Mouse (Mus musculus) ES-E14 (cell line): ENCODE results near the gene Zfand3. TPM values are rescaled to one million over a fixed set of nuclear protein-coding genes. Genes with fewer than 3 reads are reported as not detected.

ENCODE experiments used
- DNase-seq: peaks from one replicate; pipeline ENCODE4 v3.0.0-alpha.2; 2013; ENCODE audit warnings: low read depth, low spot score
- H3K27ac ChIP-seq: 2 replicates; pipeline ENCODE4 v1.5.1; 2012; ENCODE audit warnings: low read depth, mild to moderate bottlenecking, low read length, moderate library complexity, mixed read lengths; ENCODE audit not compliant: poor library complexity, insufficient read depth, severe bottlenecking
- H3K36me3 ChIP-seq: 2 replicates; pipeline ENCODE4 v1.6.1; 2012; ENCODE audit warnings: mild to moderate bottlenecking, low read length, moderate library complexity, mixed read lengths; ENCODE audit not compliant: control insufficient read depth, poor library complexity, insufficient read depth, severe bottlenecking
- H3K4me1 ChIP-seq, 2 experiments: fragments of 150-350 bp in 1 of 2; sonication (generic) in 1 of 2; 2 replicates each; pipeline ENCODE4 v1.6.1; 2012; ENCODE audit warnings: low read length in 2 of 2, mild to moderate bottlenecking in 1 of 2, mixed read lengths in 1 of 2; ENCODE audit not compliant: control insufficient read depth in 2 of 2, insufficient read depth in 2 of 2, poor library complexity in 1 of 2
- H3K4me3 ChIP-seq, 2 experiments: fragments of 150-350 bp in 1 of 2; sonication (generic) in 1 of 2; 2 replicates each; pipeline ENCODE4 v1.5.1; 2012; ENCODE audit warnings: low read length in 2 of 2, low read depth in 1 of 2, mild to moderate bottlenecking in 1 of 2, mixed read lengths in 1 of 2; ENCODE audit not compliant: insufficient read depth in 1 of 2, poor library complexity in 1 of 2, severe bottlenecking in 1 of 2
- H3K9ac ChIP-seq: 2 replicates; pipeline ENCODE4 v1.6.1; 2012; ENCODE audit warnings: low read depth, mild to moderate bottlenecking, low read length, mixed read lengths; ENCODE audit not compliant: poor library complexity, insufficient read depth, severe bottlenecking
- H3K9me3 ChIP-seq: fragments of 150-350 bp; sonication (generic); 2 replicates; pipeline ENCODE4 v1.6.1; 2012; ENCODE audit warnings: low read depth, mild to moderate bottlenecking, low read length; ENCODE audit not compliant: control insufficient read depth, insufficient read depth
- CHD2 ChIP-seq: IDR thresholded peaks from 2 replicates; pipeline ENCODE4 v1.6.1; 2014; ENCODE audit warnings: mild to moderate bottlenecking, low read depth, low read length, inconsistent platforms
- HCFC1 ChIP-seq: IDR thresholded peaks from 2 replicates; pipeline ENCODE4 v1.6.1; 2012; ENCODE audit warnings: low read length, inconsistent platforms, borderline replicate concordance; ENCODE audit not compliant: insufficient read depth
- MAFK ChIP-seq: IDR thresholded peaks from 2 replicates; pipeline ENCODE4 v1.6.1; 2014; ENCODE audit warnings: mild to moderate bottlenecking, low read depth, low read length, inconsistent platforms; ENCODE audit not compliant: insufficient read depth
- ZC3H11A ChIP-seq: IDR thresholded peaks from 2 replicates; pipeline ENCODE4 v1.6.1; 2012; ENCODE audit warnings: low read depth, mild to moderate bottlenecking, inconsistent platforms, low read length, borderline replicate concordance
- ZNF384 ChIP-seq: IDR thresholded peaks from 2 replicates; pipeline ENCODE4 v1.6.1; 2012; ENCODE audit warnings: low read depth, low read length, inconsistent platforms
- in situ Hi-C, 2 experiments: fragments of 600-800 bp; cut with MboI; formaldehyde crosslinking; loops; one replicate each; pipeline ENCODE4 v1.15.1; 2025; ENCODE audit warnings: low sequenced_read_pairs in 2 of 2, inconsistent platforms in 1 of 2; ENCODE audit not compliant: unreplicated experiment in 2 of 2
- total RNA-seq: library from RNA; depleted of rRNA; stranded (reverse); fragments of 300-350 nt; gene quantifications from 2 replicates; pipeline ENCODE4 v1.2.3, GENCODE M21; 2012

Gene Zfand3
- total RNA-seq, 1 experiment: 43.3 TPM

DNA sequence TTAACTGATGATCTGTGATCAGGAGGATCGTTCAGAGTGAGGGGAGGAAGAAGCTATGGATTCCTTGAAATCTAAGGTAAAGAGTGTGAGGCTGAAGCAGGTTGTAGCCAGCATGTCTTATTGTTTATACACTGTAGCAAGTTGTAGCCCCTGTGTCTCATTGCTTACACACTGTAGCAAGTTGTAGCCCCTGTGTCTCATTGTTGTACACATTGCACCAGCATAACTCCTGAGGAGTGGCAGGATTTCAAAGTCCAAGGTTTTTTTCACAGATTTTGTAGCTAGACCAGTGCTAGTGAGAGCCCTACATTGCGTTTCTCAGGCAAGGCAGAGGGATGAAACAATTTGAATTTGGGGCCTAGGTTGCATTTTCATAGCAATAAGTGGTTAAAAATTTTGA lies 95.1 kb downstream of the Zfand3 start:
- Histone ChIP-seq H3K4me1 (peaks cover 4 to 6% of the 10 kb centered on the region in 2 experiments), H3K36me3 (no peaks in the 10 kb centered on the region), H3K27ac (no peak overlapping the region), H3K9ac (no peak overlapping the region), H3K9me3 (no peaks in the 10 kb centered on the region), H3K4me3 (no peak overlapping the region)
- in situ Hi-C loops: no loop called here
- no peak for TF ChIP-seq HCFC1
- TF ChIP-seq ZC3H11A: no peak
- no peak for TF ChIP-seq ZNF384
- no peak for TF ChIP-seq CHD2
- no peak for TF ChIP-seq MAFK
- DNase-seq: no peak

DNA sequence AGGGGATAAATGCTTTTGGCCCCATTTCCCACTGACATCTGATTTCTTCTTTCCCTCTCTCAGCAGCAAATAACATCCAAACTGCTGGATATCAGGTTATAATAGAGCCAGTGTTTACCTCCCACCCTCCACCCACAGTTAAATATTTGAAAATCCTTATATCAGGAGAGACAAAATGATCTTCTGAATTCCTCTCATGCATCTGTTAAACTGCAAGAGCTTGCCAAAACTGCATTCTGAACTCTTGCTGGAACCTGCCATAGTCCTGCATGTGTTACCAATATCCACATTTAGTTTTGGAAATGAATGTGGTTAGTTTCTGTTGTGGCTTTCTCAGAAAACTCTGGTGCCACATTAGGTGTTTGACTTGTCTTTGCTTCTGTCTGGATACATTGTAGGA lies 97.3 kb downstream of the Zfand3 start:
- in situ Hi-C loops: no loop called here
- H3K4me1 ChIP-seq: peaks cover 4 to 6% of the 10 kb centered on the region in 2 experiments
- H3K36me3 ChIP-seq: no peaks in the 10 kb centered on the region
- no peak overlapping the region for H3K9ac ChIP-seq
- no peak for DNase-seq
- TF ChIP-seq ZC3H11A (no peak), ZNF384 (no peak), CHD2 (no peak), HCFC1 (no peak), MAFK (no peak)
- no peak overlapping the region for H3K27ac ChIP-seq
- H3K4me3 ChIP-seq: no peak overlapping the region
- H3K9me3 ChIP-seq: no peaks in the 10 kb centered on the region

DNA sequence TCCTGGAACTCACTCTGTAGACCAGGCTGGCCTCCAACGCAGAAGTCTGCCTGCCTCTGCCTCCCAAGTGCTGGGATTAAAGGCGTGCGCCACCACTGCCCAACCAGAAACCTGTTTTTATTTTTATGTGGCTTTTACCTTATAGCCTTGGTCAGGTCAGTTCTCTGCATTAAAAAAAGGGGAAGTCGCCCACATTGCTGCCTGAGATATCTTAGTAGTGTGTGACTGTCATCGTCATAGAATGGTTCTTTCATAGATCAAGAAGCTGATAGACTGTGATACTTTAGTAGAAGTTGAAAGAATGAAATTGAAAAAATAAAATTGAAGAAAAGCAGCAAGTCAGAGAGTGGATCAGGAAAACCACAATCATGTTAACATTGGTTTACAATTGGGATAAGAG lies 98.5 kb downstream of the Zfand3 start:
- in situ Hi-C loops: no loop called here
- Histone ChIP-seq H3K4me3 (no peak overlapping the region), H3K27ac (no peak overlapping the region), H3K4me1 (peaks cover 4 to 6% of the 10 kb centered on the region in 2 experiments), H3K36me3 (no peaks in the 10 kb centered on the region), H3K9ac (no peak overlapping the region), H3K9me3 (no peaks in the 10 kb centered on the region)
- no peak for DNase-seq
- TF ChIP-seq ZNF384: no peak
- no peak for TF ChIP-seq ZC3H11A
- TF ChIP-seq CHD2: no peak
- TF ChIP-seq HCFC1: no peak
- no peak for TF ChIP-seq MAFK

DNA sequence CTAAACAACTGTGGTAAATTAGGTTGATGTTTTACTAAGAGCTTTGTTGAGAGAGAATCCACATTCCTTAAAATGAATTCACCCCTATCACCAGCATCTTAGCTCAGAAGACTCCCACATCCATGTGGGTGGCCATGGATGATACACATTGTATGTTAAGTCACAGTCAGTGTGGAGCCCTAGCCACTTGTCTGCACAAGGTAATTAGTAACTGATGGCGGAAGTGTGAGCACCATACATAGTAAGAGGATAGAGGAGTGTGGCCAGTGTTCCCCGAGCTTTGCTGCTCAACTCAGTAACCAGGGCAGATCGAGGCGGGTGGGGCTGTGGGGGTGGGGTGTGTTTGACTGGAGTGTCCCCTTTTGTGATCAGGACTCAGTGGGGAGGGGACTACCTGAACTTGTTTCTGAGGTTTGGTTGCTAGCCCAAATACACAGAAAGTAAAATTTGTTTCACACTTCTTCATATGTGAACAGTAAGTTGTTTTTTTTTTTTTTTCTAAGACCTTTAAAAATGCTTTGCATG lies 99.2 kb downstream of the Zfand3 start:
- Histone ChIP-seq H3K4me1 (peaks cover 4 to 6% of the 10 kb centered on the region in 2 experiments), H3K36me3 (no peaks in the 10 kb centered on the region), H3K4me3 (no peak overlapping the region), H3K27ac (no peak overlapping the region), H3K9ac (no peak overlapping the region), H3K9me3 (no peaks in the 10 kb centered on the region)
- in situ Hi-C loops: no loop called here
- DNase-seq: no peak
- TF ChIP-seq CHD2: no peak
- no peak for TF ChIP-seq ZC3H11A
- no peak for TF ChIP-seq ZNF384
- TF ChIP-seq MAFK: no peak
- TF ChIP-seq HCFC1: no peak

DNA sequence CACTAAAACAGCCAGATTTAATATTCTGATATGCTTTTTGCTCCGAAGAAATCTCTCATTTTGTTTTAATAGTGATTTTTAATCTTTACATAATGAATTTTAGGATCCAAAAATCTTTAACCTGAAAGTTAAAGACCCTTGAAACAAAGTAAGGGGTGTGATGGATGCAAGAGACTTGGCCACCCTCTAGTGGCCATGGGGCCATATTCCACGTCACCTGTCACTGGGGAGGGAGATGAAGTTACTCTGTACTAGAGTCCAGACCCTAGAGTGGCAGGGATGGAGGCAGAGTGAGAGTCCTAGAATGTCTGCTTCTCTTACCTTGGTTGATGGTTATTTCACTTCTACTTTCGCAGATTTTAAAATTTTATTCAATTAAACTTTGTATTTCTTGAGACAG lies 100.8 kb downstream of the Zfand3 start:
- H3K27ac ChIP-seq: no peak overlapping the region
- peaks cover 4 to 6% of the 10 kb centered on the region in 2 experiments for H3K4me1 ChIP-seq
- no peak overlapping the region for H3K9ac ChIP-seq
- in situ Hi-C loops: no loop called here
- H3K4me3 ChIP-seq: no peak overlapping the region
- H3K9me3 ChIP-seq: no peaks in the 10 kb centered on the region
- H3K36me3 ChIP-seq: no peaks in the 10 kb centered on the region
- TF ChIP-seq MAFK (no peak), ZC3H11A (no peak), CHD2 (no peak)
- no peak for DNase-seq
